Mouse (Mus musculus): ENCODE results near the gene Naif1.
A peak's percentile ranks its signal among the peaks of the same experiment; 100 is the strongest.

Naif1 gene

GRCm38 (mm10) chr2:32449761-32450754 is at the start of gene Naif1:
Gene Naif1 (plus strand): TSS chr2:32450457.
- peak in 1 of 2 experiments; percentile 25 for DNase-seq

- DNase-seq: peak; percentile 86 to 92
These were observed 45.6 kb upstream of the Naif1 start for GRCm38 (mm10) chr2:32404663-32405062.

GRCm38 (mm10) chr2:32407144-32407824 is 43.0 kb upstream of the Naif1 start:
- DNase-seq: no peak

GRCm38 (mm10) chr2:32408429-32409424 is 41.5 kb upstream of the Naif1 start:
- no peak for DNase-seq

- no peak for DNase-seq
These were observed 38.9 kb upstream of the Naif1 start for GRCm38 (mm10) chr2:32411407-32411806.

GRCm38 (mm10) chr2:32412742-32413531 is 37.3 kb upstream of the Naif1 start:
- DNase-seq: no peak

- DNase-seq: no peak
These were observed 36.3 kb upstream of the Naif1 start for GRCm38 (mm10) chr2:32413936-32414335.

GRCm38 (mm10) chr2:32415801-32416200 is 34.5 kb upstream of the Naif1 start:
- DNase-seq: no peak

- no peak for DNase-seq
These were observed 33.7 kb upstream of the Naif1 start for GRCm38 (mm10) chr2:32416556-32416955.

- DNase-seq: no peak
These were observed 32.8 kb upstream of the Naif1 start for GRCm38 (mm10) chr2:32417486-32417885.

GRCm38 (mm10) chr2:32418430-32419151 is 31.7 kb upstream of the Naif1 start:
- DNase-seq: no peak

GRCm38 (mm10) chr2:32419359-32419758 is 30.9 kb upstream of the Naif1 start:
- DNase-seq: no peak

- DNase-seq: no peak
These were observed 30.1 kb upstream of the Naif1 start for GRCm38 (mm10) chr2:32420066-32420608.

GRCm38 (mm10) chr2:32420647-32421046 is 29.6 kb upstream of the Naif1 start:
- no peak for DNase-seq

GRCm38 (mm10) chr2:32421851-32422251 is 28.4 kb upstream of the Naif1 start:
- DNase-seq: no peak

GRCm38 (mm10) chr2:32423481-32424331 is 26.6 kb upstream of the Naif1 start:
- no peak for DNase-seq

- DNase-seq: no peak
These were observed 25.5 kb upstream of the Naif1 start for GRCm38 (mm10) chr2:32424796-32425195.

GRCm38 (mm10) chr2:32425568-32425967 is 24.7 kb upstream of the Naif1 start:
- no peak for DNase-seq

GRCm38 (mm10) chr2:32426141-32426540 is 24.1 kb upstream of the Naif1 start:
- DNase-seq: no peak

GRCm38 (mm10) chr2:32427720-32428119 is 22.5 kb upstream of the Naif1 start:
- DNase-seq: no peak
